Mouse (Mus musculus) ES-E14 (cell line): ENCODE measurements around the gene Elk4. TPM values are rescaled to one million over a fixed set of nuclear protein-coding genes. Genes with fewer than 3 reads are reported as not detected.

Source experiments
- DNase-seq: peaks from one replicate; pipeline ENCODE4 v3.0.0-alpha.2; 2013; ENCODE audit warnings: low read depth, low spot score
- H3K27ac ChIP-seq: 2 replicates; pipeline ENCODE4 v1.5.1; 2012; ENCODE audit warnings: low read depth, mild to moderate bottlenecking, low read length, moderate library complexity, mixed read lengths; ENCODE audit not compliant: poor library complexity, insufficient read depth, severe bottlenecking
- H3K36me3 ChIP-seq: 2 replicates; pipeline ENCODE4 v1.6.1; 2012; ENCODE audit warnings: mild to moderate bottlenecking, low read length, moderate library complexity, mixed read lengths; ENCODE audit not compliant: control insufficient read depth, poor library complexity, insufficient read depth, severe bottlenecking
- H3K4me1 ChIP-seq, 2 experiments: fragments of 150-350 bp in 1 of 2; sonication (generic) in 1 of 2; 2 replicates each; pipeline ENCODE4 v1.6.1; 2012; ENCODE audit warnings: low read length in 2 of 2, mild to moderate bottlenecking in 1 of 2, mixed read lengths in 1 of 2; ENCODE audit not compliant: control insufficient read depth in 2 of 2, insufficient read depth in 2 of 2, poor library complexity in 1 of 2
- H3K4me3 ChIP-seq, 2 experiments: fragments of 150-350 bp in 1 of 2; sonication (generic) in 1 of 2; 2 replicates each; pipeline ENCODE4 v1.5.1; 2012; ENCODE audit warnings: low read length in 2 of 2, low read depth in 1 of 2, mild to moderate bottlenecking in 1 of 2, mixed read lengths in 1 of 2; ENCODE audit not compliant: insufficient read depth in 1 of 2, poor library complexity in 1 of 2, severe bottlenecking in 1 of 2
- H3K9ac ChIP-seq: 2 replicates; pipeline ENCODE4 v1.6.1; 2012; ENCODE audit warnings: low read depth, mild to moderate bottlenecking, low read length, mixed read lengths; ENCODE audit not compliant: poor library complexity, insufficient read depth, severe bottlenecking
- H3K9me3 ChIP-seq: fragments of 150-350 bp; sonication (generic); 2 replicates; pipeline ENCODE4 v1.6.1; 2012; ENCODE audit warnings: low read depth, mild to moderate bottlenecking, low read length; ENCODE audit not compliant: control insufficient read depth, insufficient read depth
- CHD2 ChIP-seq: IDR thresholded peaks from 2 replicates; pipeline ENCODE4 v1.6.1; 2014; ENCODE audit warnings: mild to moderate bottlenecking, low read depth, low read length, inconsistent platforms
- HCFC1 ChIP-seq: IDR thresholded peaks from 2 replicates; pipeline ENCODE4 v1.6.1; 2012; ENCODE audit warnings: low read length, inconsistent platforms, borderline replicate concordance; ENCODE audit not compliant: insufficient read depth
- MAFK ChIP-seq: IDR thresholded peaks from 2 replicates; pipeline ENCODE4 v1.6.1; 2014; ENCODE audit warnings: mild to moderate bottlenecking, low read depth, low read length, inconsistent platforms; ENCODE audit not compliant: insufficient read depth
- ZC3H11A ChIP-seq: IDR thresholded peaks from 2 replicates; pipeline ENCODE4 v1.6.1; 2012; ENCODE audit warnings: low read depth, mild to moderate bottlenecking, inconsistent platforms, low read length, borderline replicate concordance
- ZNF384 ChIP-seq: IDR thresholded peaks from 2 replicates; pipeline ENCODE4 v1.6.1; 2012; ENCODE audit warnings: low read depth, low read length, inconsistent platforms
- in situ Hi-C, 2 experiments: fragments of 600-800 bp; cut with MboI; formaldehyde crosslinking; loops; one replicate each; pipeline ENCODE4 v1.15.1; 2025; ENCODE audit warnings: low sequenced_read_pairs in 2 of 2, inconsistent platforms in 1 of 2; ENCODE audit not compliant: unreplicated experiment in 2 of 2
- total RNA-seq: library from RNA; depleted of rRNA; stranded (reverse); fragments of 300-350 nt; gene quantifications from 2 replicates; pipeline ENCODE4 v1.2.3, GENCODE M21; 2012

Gene Elk4
- total RNA-seq, 1 experiment: 14.7 TPM

GRCm38 (mm10) chr1:131989476-131989875, 17.9 kb upstream of the Elk4 start:
- H3K4me1 ChIP-seq: no peaks in the 10 kb centered on the region
- no peaks in the 10 kb centered on the region for H3K9me3 ChIP-seq
- no peak overlapping the region for H3K9ac ChIP-seq
- H3K36me3 ChIP-seq: no peaks in the 10 kb centered on the region
- no peak for DNase-seq
- in situ Hi-C loops: no loop called here
- no peak overlapping the region for H3K27ac ChIP-seq
- no peak for TF ChIP-seq ZNF384
- TF ChIP-seq CHD2: no peak
- TF ChIP-seq ZC3H11A: no peak
- TF ChIP-seq HCFC1: no peak
- TF ChIP-seq MAFK: no peak
- H3K4me3 ChIP-seq: no peak overlapping the region

- H3K36me3 ChIP-seq: no peaks in the 10 kb centered on the region
- no peaks in the 10 kb centered on the region for H3K4me1 ChIP-seq
- TF ChIP-seq MAFK (no peak), CHD2 (no peak), HCFC1 (no peak), ZC3H11A (no peak), ZNF384 (no peak)
- no peak overlapping the region for H3K4me3 ChIP-seq
- H3K9me3 ChIP-seq: no peaks in the 10 kb centered on the region
- DNase-seq: no peak
- no peak overlapping the region for H3K27ac ChIP-seq
- no peak overlapping the region for H3K9ac ChIP-seq
- in situ Hi-C loops: loop anchor here in 1 of 2 experiments (10.0 kb wide), 1 partner anchor 55 kb away; no protein-coding TSS in a partner anchor
These were observed 17.2 kb upstream of the Elk4 start for GRCm38 (mm10) chr1:131990083-131990760.

- no peak for DNase-seq
These were observed 14.8 kb upstream of the Elk4 start for GRCm38 (mm10) chr1:131992561-131993001.

GRCm38 (mm10) chr1:131993169-131994040, 14.0 kb upstream of the Elk4 start:
- TF ChIP-seq MAFK (no peak), HCFC1 (no peak), ZC3H11A (no peak), CHD2 (no peak), ZNF384 (no peak)
- DNase-seq: no peak
- Histone ChIP-seq H3K27ac (no peak overlapping the region), H3K36me3 (no peaks in the 10 kb centered on the region), H3K4me3 (no peak overlapping the region), H3K4me1 (no peaks in the 10 kb centered on the region), H3K9me3 (no peaks in the 10 kb centered on the region), H3K9ac (no peak overlapping the region)
- in situ Hi-C loops: loop anchor here in 1 of 2 experiments (10.0 kb wide), 1 partner anchor 51 kb away; no protein-coding TSS in a partner anchor

More at GRCm38 (mm10) chr1:131992561-131993001, 14.8 kb upstream of the Elk4 start:
- H3K36me3 ChIP-seq: no peaks in the 10 kb centered on the region
- H3K4me3 ChIP-seq: no peak overlapping the region
- no peak overlapping the region for H3K9ac ChIP-seq
- no peaks in the 10 kb centered on the region for H3K9me3 ChIP-seq
- H3K4me1 ChIP-seq: no peaks in the 10 kb centered on the region
- H3K27ac ChIP-seq: no peak overlapping the region
- in situ Hi-C loops: loop anchor here in 1 of 2 experiments (10.0 kb wide), 1 partner anchor 52 kb away; no protein-coding TSS in a partner anchor
- TF ChIP-seq HCFC1: no peak
- no peak for TF ChIP-seq MAFK
- no peak for TF ChIP-seq ZNF384
- no peak for TF ChIP-seq ZC3H11A
- TF ChIP-seq CHD2: no peak
